Mouse (Mus musculus): ENCODE data around the gene Odf2. TPM values are rescaled to one million over a fixed set of nuclear protein-coding genes. Genes with fewer than 3 reads are reported as not detected.

Gene Odf2
- 62.4 and 66.8 TPM in 2 replicates for polyA plus RNA-seq (2015; fragmentation: Nextera tagmentation; extraction: Ambion mirVana)

DNA sequence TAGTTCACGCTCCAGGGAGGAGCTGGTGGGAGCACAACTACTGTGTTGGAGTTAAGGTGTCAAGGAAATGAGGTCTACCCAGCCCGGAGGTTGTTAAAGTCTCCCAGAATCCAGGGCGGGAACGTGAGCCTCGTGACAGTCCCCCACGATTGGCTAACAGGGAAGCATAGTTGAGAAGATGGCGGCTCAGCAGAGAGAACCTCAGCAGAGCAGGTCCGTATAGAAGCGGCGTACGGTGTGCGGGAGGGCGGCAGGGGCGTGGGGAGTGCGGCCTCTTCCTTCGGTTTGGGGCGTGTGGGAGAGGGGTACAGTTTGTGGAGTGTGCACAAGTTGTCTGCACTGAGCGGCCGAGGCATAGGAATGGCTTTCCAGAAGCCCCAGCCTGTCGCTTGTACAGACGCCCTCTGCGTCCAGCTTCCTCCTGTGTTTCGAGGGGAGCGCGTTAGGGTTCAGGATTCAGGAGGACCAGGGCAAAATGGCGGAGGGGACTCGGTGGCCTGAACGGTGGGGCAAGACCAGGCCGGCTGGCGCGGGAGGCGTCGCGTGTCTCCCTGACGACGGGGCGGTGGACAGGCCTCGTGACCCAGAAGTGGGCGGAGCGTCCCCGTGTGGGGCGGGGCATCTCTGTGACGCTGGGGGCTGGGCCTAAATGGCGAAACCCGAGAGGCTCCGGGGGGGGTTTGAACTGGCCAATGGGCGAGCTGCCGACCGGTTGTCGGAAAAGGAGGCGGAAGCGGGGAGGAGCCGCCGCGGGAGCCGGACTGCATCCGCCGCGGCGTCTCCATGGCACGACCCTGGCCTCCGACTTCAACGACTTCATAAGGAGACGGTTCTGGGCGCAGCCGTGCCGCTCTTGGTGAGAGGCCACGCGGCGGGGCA is at the start of gene Odf2:
Odf2 (plus strand) TSS at position 156 of the 879 bp plus-strand sequence.
- ATAC-seq (ENCODE audit: low FRiP score) = peak; percentile 93
- Histone ChIP-seq H3K4me2 (peak within 1 kb of the TSS; percentile 97), H3K9ac (replicated peaks) (peak within 1 kb of the TSS; percentile 71), H3K36me3 (peaks cover 25% of the 10 kb centered on the region), H3K27me3 (replicated peaks) (no peaks in the 10 kb centered on the region), H3K4me1 (peaks cover 25% of the 10 kb centered on the region), H3K9me3 (replicated peaks) (no peaks in the 10 kb centered on the region), H3K27ac (replicated peaks) (peak within 1 kb of the TSS; percentile 86), H3K4me3 (replicated peaks) (peak within 1 kb of the TSS; percentile 67)
- 2% methylated on average over 61 of the region's 70 CpGs for WGBS

DNA sequence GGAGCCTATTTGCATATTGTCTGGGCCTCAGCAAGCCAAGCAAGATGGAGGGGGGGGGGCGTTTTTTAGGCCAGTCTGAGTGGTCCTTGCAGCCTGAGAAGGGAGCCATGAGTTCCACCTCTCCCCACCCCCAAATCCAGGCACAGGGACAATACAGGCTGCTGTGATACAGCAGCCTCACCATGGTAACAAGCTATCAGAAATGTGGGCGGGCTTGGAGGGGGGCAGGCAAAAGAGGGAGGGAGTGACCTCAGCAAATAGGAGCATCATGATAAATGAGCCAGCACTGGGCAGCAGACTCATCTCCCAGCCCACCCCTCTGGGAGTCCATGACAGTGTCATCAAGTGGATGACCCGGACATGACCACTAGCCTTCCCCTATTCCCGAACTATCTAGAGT is 49.6 kb upstream of the Odf2 start:
- Histone ChIP-seq H3K4me1 (peaks cover 38% of the 10 kb centered on the region), H3K4me2 (no peak overlapping the region), H3K4me3 (replicated peaks) (no peak overlapping the region), H3K27me3 (replicated peaks) (no peaks in the 10 kb centered on the region), H3K36me3 (peaks cover 28% of the 10 kb centered on the region), H3K9me3 (replicated peaks) (no peaks in the 10 kb centered on the region), H3K9ac (replicated peaks) (no peak overlapping the region), H3K27ac (replicated peaks) (0 out of 2 replicates have a peak overlapping the region, but pooled peaks have one; percentile 20)
- no peak for ATAC-seq (ENCODE audit: low FRiP score)
- 7% methylated on average over 4 of the region's 4 CpGs for WGBS

DNA sequence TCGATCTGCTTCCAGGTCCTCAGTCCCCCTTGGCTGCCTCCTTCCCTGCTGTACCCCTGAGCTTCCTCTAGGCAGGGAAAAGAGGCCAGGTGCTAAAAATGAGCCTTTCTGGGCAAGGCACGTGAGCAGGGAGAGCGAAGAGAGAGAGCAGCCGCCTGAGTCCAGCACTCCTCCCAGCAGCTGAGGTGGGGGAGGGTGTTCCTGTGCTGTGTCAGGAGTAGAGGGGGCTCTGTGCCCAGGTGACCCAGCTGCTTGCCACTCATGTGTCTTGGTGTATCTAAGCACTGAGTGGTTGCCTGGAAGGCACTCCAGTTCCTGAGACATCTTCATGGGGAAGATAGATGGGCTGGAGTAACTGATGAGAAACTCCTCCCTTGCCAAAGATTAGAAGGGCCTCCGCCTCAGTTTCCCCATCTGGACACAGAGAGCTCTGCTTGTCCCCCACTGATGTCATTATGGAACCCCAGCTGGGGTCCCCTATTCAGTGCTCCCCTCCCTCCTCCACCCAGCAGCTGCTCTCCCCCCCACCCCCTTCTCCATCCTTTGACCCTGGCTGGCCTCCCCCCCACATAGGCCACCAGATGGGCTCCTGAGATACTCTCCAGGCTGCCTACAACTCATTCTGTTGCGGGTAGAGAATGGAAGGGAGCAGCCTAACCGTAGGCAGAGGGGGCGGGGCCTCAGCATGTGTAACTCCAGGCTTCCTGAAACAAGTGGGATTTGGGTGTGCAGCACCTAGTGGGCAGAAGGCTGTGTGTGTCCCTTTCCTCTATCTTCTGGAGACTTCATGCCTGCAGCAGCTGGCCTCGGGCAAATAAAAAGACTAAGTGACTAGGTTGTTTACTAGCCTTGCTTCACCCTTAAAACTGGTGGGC is 45.6 kb upstream of the Odf2 start:
- 15% methylated on average over 9 of the region's 9 CpGs for WGBS
- Histone ChIP-seq H3K27me3 (replicated peaks) (no peaks in the 10 kb centered on the region), H3K36me3 (peaks cover 19% of the 10 kb centered on the region), H3K4me1 (peaks cover 60% of the 10 kb centered on the region), H3K9me3 (replicated peaks) (no peaks in the 10 kb centered on the region), H3K4me2 (no peak overlapping the region), H3K4me3 (replicated peaks) (no peak overlapping the region), H3K9ac (replicated peaks) (no peak overlapping the region), H3K27ac (replicated peaks) (no peak overlapping the region)
- no peak for ATAC-seq (ENCODE audit: low FRiP score)

DNA sequence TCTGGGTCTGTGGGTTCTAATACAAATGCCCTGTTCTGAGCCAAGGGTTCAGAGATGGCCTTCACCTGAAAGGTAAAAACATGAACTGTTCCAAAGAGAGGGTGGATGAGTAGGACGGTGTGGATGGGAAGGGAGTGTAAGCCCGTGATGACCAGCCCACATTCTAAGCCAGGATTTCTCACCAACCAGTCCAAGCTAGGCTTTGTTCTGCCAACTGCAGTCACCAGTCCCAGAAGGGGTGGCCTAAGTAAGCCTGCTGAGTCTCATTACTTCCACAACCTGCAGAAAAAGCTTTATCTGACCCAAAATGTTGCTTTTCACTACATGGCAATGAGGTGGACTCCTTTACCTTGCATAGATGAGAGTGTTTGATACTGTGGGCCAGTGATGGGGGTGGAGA is 44.9 kb upstream of the Odf2 start:
- Histone ChIP-seq H3K4me2 (peak overlapping the region; percentile 66), H3K9ac (replicated peaks) (no peak overlapping the region), H3K9me3 (replicated peaks) (no peaks in the 10 kb centered on the region), H3K27me3 (replicated peaks) (no peaks in the 10 kb centered on the region), H3K4me1 (peaks cover 61% of the 10 kb centered on the region), H3K27ac (replicated peaks) (peak overlapping the region; percentile 45; the same call in 1 of the 2 replicates), H3K4me3 (replicated peaks) (no peak overlapping the region), H3K36me3 (peaks cover 19% of the 10 kb centered on the region)
- ATAC-seq (ENCODE audit: low FRiP score) = no peak
- WGBS = 13% methylated on average over 2 of the region's 2 CpGs

DNA sequence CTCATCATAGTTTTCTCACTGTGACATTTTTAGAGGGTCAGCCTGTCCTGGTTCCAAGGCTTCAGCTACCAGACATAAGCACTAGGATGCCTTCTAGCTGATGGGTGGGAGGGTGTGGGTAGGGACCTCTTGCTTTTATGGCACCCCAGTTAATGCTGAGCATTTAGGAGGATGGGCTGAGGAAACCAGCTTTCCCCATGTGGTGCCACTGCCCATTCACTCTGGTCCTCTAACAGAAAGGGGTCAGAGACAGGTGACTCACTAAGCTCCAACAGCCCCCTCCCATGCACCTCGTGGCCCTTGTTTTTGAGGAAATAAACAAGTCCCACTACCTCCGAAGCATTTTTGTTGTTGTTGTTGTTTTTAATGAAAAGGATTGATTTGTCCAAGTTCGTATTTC is 44.4 kb upstream of the Odf2 start:
- H3K4me1 ChIP-seq = peaks cover 60% of the 10 kb centered on the region
- no peak for ATAC-seq (ENCODE audit: low FRiP score)
- H3K9me3 ChIP-seq (replicated peaks) = no peaks in the 10 kb centered on the region
- peak overlapping the region; percentile 66 for H3K4me2 ChIP-seq
- no peaks in the 10 kb centered on the region for H3K27me3 ChIP-seq (replicated peaks)
- H3K4me3 ChIP-seq (replicated peaks) = peak overlapping the region; percentile 51
- peak overlapping the region; percentile 69 for H3K9ac ChIP-seq (replicated peaks)
- H3K36me3 ChIP-seq = peaks cover 19% of the 10 kb centered on the region
- 8% methylated on average over 3 of the region's 3 CpGs for WGBS
- H3K27ac ChIP-seq (replicated peaks) = peak overlapping the region; percentile 84

DNA sequence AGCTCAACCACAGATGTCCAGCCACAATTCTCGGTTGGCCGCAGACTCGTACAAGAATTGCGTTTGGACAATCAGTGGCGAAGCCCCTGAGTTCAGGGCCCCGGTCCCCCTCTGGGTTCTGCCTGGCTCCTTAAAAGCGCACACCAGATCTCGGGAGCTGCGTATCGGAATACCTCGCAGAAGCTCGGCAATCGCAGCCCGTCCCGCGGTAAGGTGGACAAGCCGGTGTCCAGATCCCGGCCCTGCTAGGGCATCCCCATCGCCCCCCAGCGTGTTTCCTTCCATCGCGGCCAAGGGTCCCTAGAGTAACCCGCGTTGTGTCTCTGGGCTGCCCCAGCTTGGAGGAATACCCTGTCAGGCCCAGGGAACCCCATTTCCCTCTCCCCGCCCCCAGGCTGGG is 43.4 kb upstream of the Odf2 start:
- ATAC-seq (ENCODE audit: low FRiP score) = peak; percentile 12; the same call in 1 of the 2 replicates

DNA sequence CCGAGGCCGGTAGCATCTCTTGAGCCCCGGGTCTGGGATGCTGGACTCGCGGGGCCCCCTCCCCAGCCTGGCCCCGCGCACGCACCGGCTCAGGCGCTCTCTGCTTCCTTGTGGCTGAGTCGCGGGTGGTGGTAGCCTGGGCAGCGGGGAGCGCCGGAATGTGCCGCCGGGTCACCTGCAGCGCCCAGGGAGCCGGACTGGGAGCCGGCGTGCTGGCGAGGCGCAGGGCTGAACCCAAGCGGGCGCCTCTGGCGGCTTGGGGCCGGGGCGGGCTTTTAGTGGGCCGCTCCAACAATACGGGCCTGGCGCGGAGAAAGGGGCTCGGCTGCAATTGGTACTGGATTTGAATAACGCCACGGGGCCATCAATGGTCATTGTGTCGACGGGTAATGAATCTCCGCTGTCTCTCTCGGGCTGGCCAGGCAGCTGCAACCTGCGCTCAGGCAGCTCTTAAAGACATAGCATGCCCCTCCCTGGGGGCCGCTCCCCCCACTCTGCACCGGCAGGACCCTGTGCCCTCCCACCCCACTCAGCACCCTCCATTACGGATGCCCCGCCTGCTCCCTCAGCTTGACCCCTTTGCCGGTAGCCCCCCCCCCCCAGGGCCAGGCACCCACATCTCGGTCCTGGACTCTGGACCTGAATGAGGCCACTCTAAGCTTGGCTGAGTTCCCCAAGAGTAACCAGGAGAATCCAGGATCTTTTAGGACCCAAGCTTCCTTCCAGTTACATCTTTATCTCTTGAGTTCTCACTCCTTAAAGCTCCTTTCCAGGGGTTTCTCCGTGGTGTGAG is 42.8 kb upstream of the Odf2 start:
- H3K9me3 ChIP-seq (replicated peaks) = no peaks in the 10 kb centered on the region
- peaks cover 19% of the 10 kb centered on the region for H3K36me3 ChIP-seq
- peak overlapping the region; percentile 84 for H3K27ac ChIP-seq (replicated peaks)
- WGBS = under 1% methylated on average over 46 of the region's 47 CpGs
- ATAC-seq (ENCODE audit: low FRiP score) = peak; percentile 43
- peaks cover 56% of the 10 kb centered on the region for H3K4me1 ChIP-seq
- peak overlapping the region; percentile 51 for H3K4me3 ChIP-seq (replicated peaks)
- peak overlapping the region; percentile 66 for H3K4me2 ChIP-seq
- H3K27me3 ChIP-seq (replicated peaks) = no peaks in the 10 kb centered on the region
- H3K9ac ChIP-seq (replicated peaks) = peak overlapping the region; percentile 69

More for the DNA sequence above, 43.4 kb upstream of the Odf2 start:
- H3K4me2 ChIP-seq = peak overlapping the region; percentile 66
- H3K36me3 ChIP-seq = peaks cover 19% of the 10 kb centered on the region
- H3K4me3 ChIP-seq (replicated peaks) = peak overlapping the region; percentile 51
- H3K27me3 ChIP-seq (replicated peaks) = no peaks in the 10 kb centered on the region
- peak overlapping the region; percentile 69 for H3K9ac ChIP-seq (replicated peaks)
- 3% methylated on average over 25 of the region's 25 CpGs for WGBS
- H3K9me3 ChIP-seq (replicated peaks) = no peaks in the 10 kb centered on the region
- peak overlapping the region; percentile 84 for H3K27ac ChIP-seq (replicated peaks)
- peaks cover 59% of the 10 kb centered on the region for H3K4me1 ChIP-seq

DNA sequence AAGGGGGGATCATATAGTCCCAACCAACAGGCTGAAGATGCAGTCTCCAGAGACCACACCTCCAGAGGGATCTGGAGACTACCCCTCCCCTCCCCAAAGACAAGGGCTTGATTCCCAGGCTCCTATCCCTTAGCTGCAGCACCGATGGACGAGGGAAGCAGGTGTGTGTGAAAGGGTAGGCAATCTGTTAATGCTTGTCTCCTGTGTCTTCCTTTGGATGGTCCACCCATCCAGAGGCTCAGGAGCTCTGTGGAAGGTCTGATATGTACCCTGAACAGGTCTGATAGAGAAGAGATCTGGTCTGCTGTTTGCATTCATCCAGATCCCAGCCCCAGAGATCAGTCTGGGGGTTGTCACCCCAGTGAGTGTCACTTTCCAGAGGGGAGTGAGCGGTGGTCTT is 42.1 kb upstream of the Odf2 start:
- Histone ChIP-seq H3K36me3 (peaks cover 13% of the 10 kb centered on the region), H3K4me2 (peak overlapping the region; percentile 66), H3K9me3 (replicated peaks) (no peaks in the 10 kb centered on the region), H3K9ac (replicated peaks) (peak overlapping the region; percentile 69), H3K4me1 (peaks cover 56% of the 10 kb centered on the region), H3K27ac (replicated peaks) (peak overlapping the region; percentile 84), H3K27me3 (replicated peaks) (no peaks in the 10 kb centered on the region), H3K4me3 (replicated peaks) (peak overlapping the region; percentile 51)
- ATAC-seq (ENCODE audit: low FRiP score) = no peak
- 17% methylated on average over 3 of the region's 3 CpGs for WGBS

DNA sequence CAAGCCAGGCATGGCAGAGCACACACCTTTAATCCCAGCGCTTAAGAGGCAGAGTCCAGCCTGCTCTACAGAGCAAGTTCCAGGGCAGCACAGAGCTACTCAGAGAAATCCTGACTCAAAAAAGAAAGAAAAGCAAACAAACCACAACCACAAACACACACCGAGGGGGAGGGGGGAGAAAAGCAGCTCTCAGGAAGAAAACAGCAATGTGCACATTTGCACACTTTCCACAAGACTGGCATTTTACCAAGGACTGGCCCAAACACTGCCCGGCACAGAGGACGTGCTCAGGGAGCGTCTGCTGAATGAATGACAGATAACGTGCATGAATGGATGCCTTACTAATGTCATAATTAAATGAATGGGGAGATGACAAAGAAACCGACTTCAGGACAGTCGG is 40.0 kb upstream of the Odf2 start:
- H3K36me3 ChIP-seq = no peaks in the 10 kb centered on the region
- WGBS = 27% methylated on average over 8 of the region's 8 CpGs
- no peak overlapping the region for H3K4me2 ChIP-seq
- H3K4me3 ChIP-seq (replicated peaks) = no peak overlapping the region
- H3K9ac ChIP-seq (replicated peaks) = no peak overlapping the region
- no peak overlapping the region for H3K27ac ChIP-seq (replicated peaks)
- H3K27me3 ChIP-seq (replicated peaks) = no peaks in the 10 kb centered on the region
- no peak for ATAC-seq (ENCODE audit: low FRiP score)
- peaks cover 56% of the 10 kb centered on the region for H3K4me1 ChIP-seq
- H3K9me3 ChIP-seq (replicated peaks) = no peaks in the 10 kb centered on the region

DNA sequence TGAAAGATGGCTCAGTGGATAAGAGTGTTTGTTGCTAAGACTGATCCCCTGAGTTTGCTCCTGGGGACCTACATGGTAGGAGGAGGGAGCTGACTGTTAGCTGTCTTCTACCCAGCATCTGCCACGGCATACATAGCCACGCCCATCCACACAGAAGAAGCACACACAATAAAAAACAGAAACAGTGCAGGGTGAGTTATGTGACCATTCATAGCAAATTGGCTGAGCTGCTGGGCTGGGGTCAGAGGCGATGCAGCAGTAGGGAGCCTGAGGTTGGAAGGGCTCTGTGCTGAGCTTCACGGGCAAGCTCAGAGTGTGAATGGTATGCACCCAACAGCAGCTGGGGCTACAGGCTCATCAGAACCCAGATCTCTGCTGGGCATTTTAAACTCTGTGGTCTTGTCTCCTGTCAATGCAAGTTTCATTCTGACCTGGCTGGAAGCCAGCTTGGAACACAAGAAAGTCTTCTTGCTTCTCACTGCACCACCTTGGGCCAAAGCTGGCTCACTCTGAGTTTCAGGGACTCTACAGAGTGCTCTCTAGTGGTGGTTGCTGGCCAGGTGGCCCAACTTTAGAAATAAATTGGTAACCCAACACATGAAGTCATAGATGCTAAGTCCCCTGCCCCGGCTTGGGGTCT is 39.1 kb upstream of the Odf2 start:
- Histone ChIP-seq H3K27me3 (replicated peaks) (no peaks in the 10 kb centered on the region), H3K27ac (replicated peaks) (no peak overlapping the region), H3K9ac (replicated peaks) (no peak overlapping the region), H3K9me3 (replicated peaks) (no peaks in the 10 kb centered on the region), H3K36me3 (no peaks in the 10 kb centered on the region), H3K4me1 (peaks cover 47% of the 10 kb centered on the region), H3K4me2 (no peak overlapping the region), H3K4me3 (replicated peaks) (no peak overlapping the region)
- no peak for ATAC-seq (ENCODE audit: low FRiP score)
- 23% methylated on average over 5 of the region's 5 CpGs for WGBS

Data from neural tube, embryonic 15.5 days (tissue).